Mouse (Mus musculus): ENCODE data around the gene Coro7.

DNA sequence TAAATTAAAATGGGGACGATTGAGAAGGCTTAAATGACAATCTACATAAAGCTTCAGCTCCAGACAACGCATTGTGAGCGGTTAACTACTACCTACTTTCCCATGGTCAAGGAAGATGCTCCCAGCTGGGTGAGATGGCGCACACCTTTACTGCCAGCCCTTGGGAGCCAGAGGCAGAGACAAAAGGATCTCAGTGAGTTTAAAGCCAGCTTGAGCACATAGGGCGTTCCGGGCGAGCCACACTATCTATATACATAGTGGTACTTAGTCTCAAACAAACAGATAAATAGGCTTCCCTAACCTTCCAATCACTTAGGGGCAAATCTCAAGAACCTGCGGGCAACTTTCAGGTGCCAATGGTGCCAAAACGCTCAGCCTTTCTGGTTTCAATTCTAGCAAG, 55.5 kb downstream of the Coro7 start:
- TF ChIP-seq HCFC1 (IDR thresholded peaks at IDR 0.05; ENCODE audit: borderline replicate concordance, insufficient read depth, low read length) = no peak
- no peak for TF ChIP-seq ZC3H11A (IDR thresholded peaks at IDR 0.05; ENCODE audit: borderline replicate concordance, low read depth, low read length)
- TF ChIP-seq ZNF384 (IDR thresholded peaks at IDR 0.05; ENCODE audit: low read depth, low read length) = no peak

Data from ES-E14 (cell line).